Mouse (Mus musculus): ENCODE measurements around the gene Sorbs1.

Gene Sorbs1

DNA sequence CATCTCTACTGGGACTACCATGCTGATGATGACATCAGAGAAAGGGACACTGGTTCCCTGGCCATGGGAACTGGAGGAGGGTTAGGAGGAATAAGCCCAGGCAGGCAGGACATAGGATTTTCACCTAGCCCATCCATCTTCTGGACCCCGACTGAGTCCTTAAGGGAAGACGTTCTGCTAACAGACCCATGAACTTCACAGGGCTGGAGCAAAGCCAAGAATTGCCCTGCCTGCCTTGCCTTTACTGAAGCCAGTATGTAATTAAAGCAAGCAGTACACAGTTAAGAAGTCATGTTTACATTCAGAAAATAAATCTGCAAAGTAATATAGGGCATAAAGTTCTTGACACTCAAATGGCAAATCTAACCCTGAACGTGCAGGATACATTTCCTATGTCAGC, 132.9 kb downstream of the Sorbs1 start:
- no peaks in the 10 kb centered on the region for H3K27me3 ChIP-seq (ENCODE audit: control insufficient read depth, insufficient read depth, low read length, poor library complexity, severe bottlenecking)
- no peaks in the 10 kb centered on the region for H3K36me3 ChIP-seq (ENCODE audit: control insufficient read depth, insufficient read depth, low read length, poor library complexity, severe bottlenecking)
- DNase-seq (ENCODE audit: low read depth, low spot score) = no peak

GRCm38 (mm10) chr19:40380005-40380404, 133.6 kb downstream of the Sorbs1 start:
- H3K27me3 ChIP-seq (ENCODE audit: control insufficient read depth, insufficient read depth, low read length, poor library complexity, severe bottlenecking) = no peaks in the 10 kb centered on the region
- H3K36me3 ChIP-seq (ENCODE audit: control insufficient read depth, insufficient read depth, low read length, poor library complexity, severe bottlenecking) = no peaks in the 10 kb centered on the region
- no peak for DNase-seq (ENCODE audit: low read depth, low spot score)

GRCm38 (mm10) chr19:40379081-40379480, 134.5 kb downstream of the Sorbs1 start:
- Histone ChIP-seq H3K27me3 (ENCODE audit: control insufficient read depth, insufficient read depth, low read length, poor library complexity, severe bottlenecking) (no peaks in the 10 kb centered on the region), H3K36me3 (ENCODE audit: control insufficient read depth, insufficient read depth, low read length, poor library complexity, severe bottlenecking) (no peaks in the 10 kb centered on the region)
- DNase-seq (ENCODE audit: low read depth, low spot score) = no peak

- Histone ChIP-seq H3K27me3 (ENCODE audit: control insufficient read depth, insufficient read depth, low read length, poor library complexity, severe bottlenecking) (no peaks in the 10 kb centered on the region), H3K36me3 (ENCODE audit: control insufficient read depth, insufficient read depth, low read length, poor library complexity, severe bottlenecking) (no peaks in the 10 kb centered on the region)
- DNase-seq (ENCODE audit: low read depth, low spot score) = no peak
These were observed 135.9 kb downstream of the Sorbs1 start for GRCm38 (mm10) chr19:40377632-40378031.

GRCm38 (mm10) chr19:40376566-40377281, 136.9 kb downstream of the Sorbs1 start:
- H3K36me3 ChIP-seq (ENCODE audit: control insufficient read depth, insufficient read depth, low read length, poor library complexity, severe bottlenecking) = no peaks in the 10 kb centered on the region
- H3K27me3 ChIP-seq (ENCODE audit: control insufficient read depth, insufficient read depth, low read length, poor library complexity, severe bottlenecking) = no peaks in the 10 kb centered on the region
- no peak for DNase-seq (ENCODE audit: low read depth, low spot score)

DNA sequence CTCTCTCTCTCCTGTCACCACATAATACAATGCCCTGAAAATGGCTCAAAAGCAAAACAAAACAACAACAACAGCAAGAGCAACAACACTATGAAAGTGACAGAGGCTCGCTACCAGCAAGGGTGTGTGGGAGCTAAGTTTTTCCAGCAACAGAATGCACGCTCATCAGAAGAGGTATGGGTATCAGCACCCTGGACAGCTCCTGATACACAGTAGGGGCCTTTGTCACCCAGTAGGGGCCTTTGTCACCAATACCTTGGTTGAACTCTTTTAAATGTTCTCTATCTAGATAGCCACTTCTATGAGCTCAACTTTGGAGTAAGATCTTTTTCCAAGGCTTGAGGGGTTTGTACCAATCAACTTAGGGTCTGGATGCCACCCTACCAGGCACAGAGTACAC, 138.9 kb downstream of the Sorbs1 start:
- DNase-seq (ENCODE audit: low read depth, low spot score) = no peak
- Histone ChIP-seq H3K27me3 (ENCODE audit: control insufficient read depth, insufficient read depth, low read length, poor library complexity, severe bottlenecking) (no peaks in the 10 kb centered on the region), H3K36me3 (ENCODE audit: control insufficient read depth, insufficient read depth, low read length, poor library complexity, severe bottlenecking) (no peaks in the 10 kb centered on the region)

DNA sequence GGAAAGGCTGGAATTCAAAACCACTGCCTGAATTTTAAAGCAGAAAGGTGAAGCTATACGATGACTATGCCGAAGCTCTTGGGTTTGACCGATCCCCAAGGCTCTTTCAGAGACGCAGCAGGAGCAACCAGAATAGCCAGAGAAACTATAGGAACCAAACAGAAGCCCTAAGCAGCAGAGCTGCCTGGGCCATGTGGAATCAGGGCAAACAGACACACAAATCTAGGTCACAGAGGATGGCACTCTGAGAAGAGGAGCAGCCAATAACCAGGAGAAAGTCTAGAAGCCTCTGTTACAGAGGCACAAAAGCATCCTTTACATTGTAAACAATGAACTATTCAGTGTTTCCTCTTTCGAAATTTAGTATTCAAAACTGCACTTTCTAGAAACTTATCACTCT, 140.9 kb downstream of the Sorbs1 start:
- no peak for DNase-seq (ENCODE audit: low read depth, low spot score)
- H3K27me3 ChIP-seq (ENCODE audit: control insufficient read depth, insufficient read depth, low read length, poor library complexity, severe bottlenecking) = no peaks in the 10 kb centered on the region

GRCm38 (mm10) chr19:40371866-40372265, 141.7 kb downstream of the Sorbs1 start:
- Histone ChIP-seq H3K27me3 (ENCODE audit: control insufficient read depth, insufficient read depth, low read length, poor library complexity, severe bottlenecking) (no peaks in the 10 kb centered on the region), H3K36me3 (ENCODE audit: control insufficient read depth, insufficient read depth, low read length, poor library complexity, severe bottlenecking) (no peaks in the 10 kb centered on the region)
- DNase-seq (ENCODE audit: low read depth, low spot score) = no peak

More for the DNA sequence above, 140.9 kb downstream of the Sorbs1 start:
- no peaks in the 10 kb centered on the region for H3K36me3 ChIP-seq (ENCODE audit: control insufficient read depth, insufficient read depth, low read length, poor library complexity, severe bottlenecking)

DNA sequence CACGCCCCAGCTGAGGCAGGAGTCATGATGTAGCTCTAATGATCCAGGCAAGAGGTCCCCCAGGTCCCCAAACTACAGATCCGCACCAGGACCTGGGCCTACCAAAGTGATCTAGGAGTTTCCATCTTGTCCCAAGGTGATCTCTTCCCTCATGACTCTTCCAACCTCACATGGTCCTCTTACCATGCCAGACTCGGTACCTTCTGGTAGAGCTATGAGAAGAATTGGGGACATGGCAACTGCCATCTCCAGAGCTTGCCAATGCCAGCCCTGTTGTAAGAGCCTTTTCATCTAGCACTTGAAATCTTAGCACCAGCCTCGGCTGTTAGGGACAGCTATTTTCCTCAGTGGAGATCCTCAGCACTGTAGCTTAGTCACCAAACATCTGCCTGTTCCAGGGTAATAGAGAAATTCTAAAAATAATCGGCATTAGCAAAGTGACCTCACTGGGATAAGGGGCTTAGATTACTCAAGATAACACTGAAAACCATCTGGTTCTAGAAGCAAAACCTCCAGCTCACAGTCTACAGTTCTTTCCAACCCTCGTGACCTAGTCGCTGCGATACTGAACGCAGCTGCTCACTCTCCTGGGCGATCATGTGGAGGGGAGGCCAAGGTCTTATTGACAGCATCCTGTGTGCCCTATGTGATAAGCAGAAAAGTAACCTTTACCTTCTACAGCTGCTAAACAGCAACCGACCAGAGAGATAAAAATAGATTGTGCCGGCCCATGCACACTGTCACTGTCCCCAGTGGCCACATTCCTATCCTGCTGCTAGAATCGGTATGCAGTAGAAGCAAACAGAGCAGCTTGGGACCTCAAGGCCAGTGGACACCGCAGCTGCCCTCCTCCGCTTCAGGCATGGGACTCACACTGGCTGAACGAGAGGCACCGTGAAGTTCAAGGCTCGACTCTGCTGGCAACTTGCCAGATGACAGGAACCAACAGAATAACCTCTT, 143.4 kb downstream of the Sorbs1 start:
- Histone ChIP-seq H3K27me3 (ENCODE audit: control insufficient read depth, insufficient read depth, low read length, poor library complexity, severe bottlenecking) (no peaks in the 10 kb centered on the region), H3K36me3 (ENCODE audit: control insufficient read depth, insufficient read depth, low read length, poor library complexity, severe bottlenecking) (no peaks in the 10 kb centered on the region)
- DNase-seq (ENCODE audit: low read depth, low spot score) = peak; percentile 13

- Histone ChIP-seq H3K36me3 (ENCODE audit: control insufficient read depth, insufficient read depth, low read length, poor library complexity, severe bottlenecking) (no peaks in the 10 kb centered on the region), H3K27me3 (ENCODE audit: control insufficient read depth, insufficient read depth, low read length, poor library complexity, severe bottlenecking) (no peaks in the 10 kb centered on the region)
- no peak for DNase-seq (ENCODE audit: low read depth, low spot score)
These were observed 145.1 kb downstream of the Sorbs1 start for GRCm38 (mm10) chr19:40368517-40368916.

GRCm38 (mm10) chr19:40366163-40366941, 147.2 kb downstream of the Sorbs1 start:
- Histone ChIP-seq H3K27me3 (ENCODE audit: control insufficient read depth, insufficient read depth, low read length, poor library complexity, severe bottlenecking) (no peaks in the 10 kb centered on the region), H3K36me3 (ENCODE audit: control insufficient read depth, insufficient read depth, low read length, poor library complexity, severe bottlenecking) (no peaks in the 10 kb centered on the region)
- peak; percentile 86 for DNase-seq (ENCODE audit: low read depth, low spot score)

GRCm38 (mm10) chr19:40365137-40365536, 148.4 kb downstream of the Sorbs1 start:
- no peaks in the 10 kb centered on the region for H3K36me3 ChIP-seq (ENCODE audit: control insufficient read depth, insufficient read depth, low read length, poor library complexity, severe bottlenecking)
- DNase-seq (ENCODE audit: low read depth, low spot score) = no peak
- H3K27me3 ChIP-seq (ENCODE audit: control insufficient read depth, insufficient read depth, low read length, poor library complexity, severe bottlenecking) = no peaks in the 10 kb centered on the region

DNA sequence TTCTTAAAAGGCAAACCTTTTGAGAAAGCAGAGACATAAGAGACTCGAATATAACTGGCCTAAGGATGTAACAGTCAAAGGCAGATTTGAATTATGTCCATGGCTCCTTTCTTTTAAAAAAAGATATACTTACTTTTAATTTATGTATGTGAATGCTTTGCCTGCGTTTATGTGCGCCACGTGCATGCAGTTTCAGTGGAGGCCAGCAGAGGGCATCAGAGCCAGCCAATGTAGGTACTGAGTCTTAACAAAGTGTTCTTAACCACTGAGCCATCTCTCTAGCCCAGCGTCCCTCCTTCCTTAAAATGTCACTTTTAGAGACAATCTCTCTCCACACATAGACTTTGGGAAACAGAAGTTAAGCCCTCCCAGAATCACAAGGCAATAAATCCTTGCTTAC, 150.1 kb downstream of the Sorbs1 start:
- no peak for DNase-seq (ENCODE audit: low read depth, low spot score)
- no peaks in the 10 kb centered on the region for H3K36me3 ChIP-seq (ENCODE audit: control insufficient read depth, insufficient read depth, low read length, poor library complexity, severe bottlenecking)
- H3K27me3 ChIP-seq (ENCODE audit: control insufficient read depth, insufficient read depth, low read length, poor library complexity, severe bottlenecking) = no peaks in the 10 kb centered on the region

DNA sequence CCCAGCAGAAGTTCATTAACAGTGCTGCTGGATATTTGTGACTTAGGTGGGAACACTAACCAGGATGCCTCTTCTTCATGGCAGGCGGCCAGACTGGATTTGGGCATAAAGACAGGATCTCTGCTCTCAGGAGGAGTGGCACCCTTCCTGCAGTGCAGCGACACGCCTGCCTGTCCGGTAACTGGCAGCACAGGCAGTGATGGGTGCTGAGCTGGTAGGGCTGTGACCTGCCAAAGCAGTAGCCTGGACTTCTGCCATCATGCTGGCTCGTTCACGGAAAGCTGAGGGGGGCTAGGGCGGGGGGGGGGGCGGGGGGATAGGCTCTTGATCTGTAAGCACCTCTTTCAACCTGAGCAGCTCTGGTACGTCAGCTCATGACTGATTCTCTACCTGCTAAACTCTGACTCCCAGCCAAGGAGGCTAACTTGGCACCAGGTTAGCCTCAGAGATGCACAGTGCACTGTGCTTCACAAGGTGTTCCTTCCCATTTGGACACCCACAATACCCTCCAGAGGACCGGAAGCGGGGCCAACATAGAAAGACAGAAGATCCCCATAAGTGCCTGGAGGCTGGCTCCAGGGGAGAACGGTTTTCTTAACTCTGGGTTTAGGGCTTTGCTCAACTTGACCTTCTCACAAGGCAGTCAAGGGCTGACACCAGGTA, 151.2 kb downstream of the Sorbs1 start:
- Histone ChIP-seq H3K27me3 (ENCODE audit: control insufficient read depth, insufficient read depth, low read length, poor library complexity, severe bottlenecking) (no peaks in the 10 kb centered on the region), H3K36me3 (ENCODE audit: control insufficient read depth, insufficient read depth, low read length, poor library complexity, severe bottlenecking) (no peaks in the 10 kb centered on the region)
- DNase-seq (ENCODE audit: low read depth, low spot score) = no peak

Measured in splenic B cell, adult 2 months (primary cell).